Mouse (Mus musculus) lung, adult 10 weeks (tissue): ENCODE data around the gene Stk32b. TPM values are rescaled to one million over a fixed set of nuclear protein-coding genes. Genes with fewer than 3 reads are reported as not detected.

Experiments used
- polyA plus RNA-seq: library from polyadenylated mRNA; stranded (reverse); fragments of 350-450 nt; fragmentation: Illumina TruSeq; extraction: RNeasy Lipid Tissue Mini Kit (QIAGEN cat#74804); gene quantifications from one replicate; pipeline ENCODE4 v1.2.3, GENCODE M21; 2014; ENCODE audit warnings: low read depth, low replicate concordance; ENCODE audit not compliant: insufficient read depth

Gene Stk32b
- polyA plus RNA-seq, result not detected

GRCm38 (mm10) chr5:37716505-37717372 lies at the start of gene Stk32b:
Gene Stk32b (minus strand): TSS chr5:37717171.

GRCm38 (mm10) chr5:37735224-37735623 lies 18.3 kb upstream of the Stk32b start, which contains the start of gene Cytl1:
Gene Cytl1 (plus strand): TSS chr5:37735519.

Other genes starting within 250 kb of the Stk32b start
- gene Cytl1, start 18.3 kb upstream of the Stk32b start, polyA plus RNA-seq, result 42.7 TPM
- 2.5 TPM for gene Msx1, start 107.4 kb upstream of the Stk32b start, polyA plus RNA-seq